Mouse (Mus musculus) limb, embryonic 12.5 days (tissue): ENCODE data around the gene Fpgs. TPM values are rescaled to one million over a fixed set of nuclear protein-coding genes. Genes with fewer than 3 reads are reported as not detected.
A peak's percentile ranks its signal among the peaks of the same experiment; 100 is the strongest.

Experiments
- ATAC-seq: fragments of 200-750 bp; cut with Nextera tagmentation; 2 replicates; pipeline ENCODE4 v1.8.0; 2017; ENCODE audit warnings: low read depth, moderate TSS enrichment; ENCODE audit not compliant: insufficient number of reproducible peaks, insufficient read depth, low FRiP score, low TSS enrichment
- H3K27ac ChIP-seq: fragments of 300-500 bp; sonication (generic); 2 replicates; pipeline ENCODE4 v1.5.1; 2016; ENCODE audit warnings: mild to moderate bottlenecking, moderate library complexity
- H3K27me3 ChIP-seq: fragments of 300-500 bp; sonication (generic); 2 replicates; pipeline ENCODE4 v1.6.1; 2016; ENCODE audit warnings: mild to moderate bottlenecking, moderate library complexity
- H3K36me3 ChIP-seq: fragments of 300-500 bp; sonication (generic); 2 replicates; pipeline ENCODE4 v1.6.1; 2016; ENCODE audit warnings: mild to moderate bottlenecking, moderate library complexity
- H3K4me1 ChIP-seq: fragments of 300-500 bp; sonication (generic); replicated peaks from 2 replicates; pipeline ENCODE4 v1.6.1; 2016
- H3K4me2 ChIP-seq: fragments of 300-500 bp; sonication (generic); 2 replicates; pipeline ENCODE4 v1.6.1; 2016; ENCODE audit warnings: mild to moderate bottlenecking, moderate library complexity
- H3K4me3 ChIP-seq: fragments of 300-500 bp; sonication (generic); replicated peaks from 2 replicates; pipeline ENCODE4 v1.5.1; 2016; ENCODE audit warnings: mild to moderate bottlenecking
- H3K9ac ChIP-seq: fragments of 300-500 bp; sonication (generic); replicated peaks from 2 replicates; pipeline ENCODE4 v1.6.1; 2016; ENCODE audit warnings: mild to moderate bottlenecking, moderate library complexity
- H3K9me3 ChIP-seq: fragments of 300-500 bp; sonication (generic); 2 replicates; pipeline ENCODE4 v1.6.1; 2016; ENCODE audit warnings: mild to moderate bottlenecking, moderate library complexity
- WGBS: fragments of 180-500 bp; shearing (Covaris S2); methylation state at CpG from one replicate; pipeline ENCODE4 v1.1.7; 2016; 5-methylcytosine and 5-hydroxymethylcytosine counted together
- polyA plus RNA-seq: library from polyadenylated mRNA; unstranded; fragments of >200 nt; fragmentation: Nextera tagmentation; extraction: Ambion mirVana; gene quantifications from 2 replicates; pipeline ENCODE4 v1.2.1, GENCODE M21; 2016

The Fpgs gene
- polyA plus RNA-seq, 1 experiment from 2014 or later = 31.0 TPM

- Histone ChIP-seq H3K9ac (no peak overlapping the region), H3K4me1 (peaks cover 29% of the 10 kb centered on the region), H3K27ac (no peak overlapping the region), H3K4me2 (no peak overlapping the region), H3K27me3 (no peaks in the 10 kb centered on the region), H3K4me3 (no peak overlapping the region), H3K36me3 (no peaks in the 10 kb centered on the region), H3K9me3 (no peaks in the 10 kb centered on the region)
- no peak for ATAC-seq
- WGBS = 79% methylated on average over 16 of the region's 16 CpGs
Measured at GRCm38 (mm10) chr2:32724832-32725790, 21.2 kb upstream of the Fpgs start.

GRCm38 (mm10) chr2:32724149-32724548 is 20.2 kb upstream of the Fpgs start:
- H3K27ac ChIP-seq = no peak overlapping the region
- no peak for ATAC-seq
- no peak overlapping the region for H3K9ac ChIP-seq
- no peaks in the 10 kb centered on the region for H3K27me3 ChIP-seq
- 79% methylated on average over 4 of the region's 4 CpGs for WGBS
- H3K4me2 ChIP-seq = no peak overlapping the region
- H3K4me3 ChIP-seq = no peak overlapping the region
- no peaks in the 10 kb centered on the region for H3K9me3 ChIP-seq
- no peaks in the 10 kb centered on the region for H3K36me3 ChIP-seq
- peaks cover 21% of the 10 kb centered on the region for H3K4me1 ChIP-seq

GRCm38 (mm10) chr2:32722581-32722980 is 18.6 kb upstream of the Fpgs start:
- Histone ChIP-seq H3K36me3 (no peaks in the 10 kb centered on the region), H3K27ac (no peak overlapping the region), H3K9ac (no peak overlapping the region), H3K4me2 (no peak overlapping the region), H3K9me3 (no peaks in the 10 kb centered on the region), H3K27me3 (no peaks in the 10 kb centered on the region), H3K4me3 (no peak overlapping the region), H3K4me1 (peaks cover 11% of the 10 kb centered on the region)
- no peak for ATAC-seq
- WGBS = 74% methylated on average over 3 of the region's 3 CpGs

GRCm38 (mm10) chr2:32722046-32722445 is 18.1 kb upstream of the Fpgs start:
- Histone ChIP-seq H3K9ac (no peak overlapping the region), H3K27ac (no peak overlapping the region), H3K36me3 (no peaks in the 10 kb centered on the region), H3K4me3 (no peak overlapping the region), H3K27me3 (no peaks in the 10 kb centered on the region), H3K9me3 (no peaks in the 10 kb centered on the region), H3K4me2 (no peak overlapping the region; the same call in 1 of the 2 replicates), H3K4me1 (peaks cover 10% of the 10 kb centered on the region)
- no peak for ATAC-seq
- 62% methylated on average over 6 of the region's 6 CpGs for WGBS

GRCm38 (mm10) chr2:32720681-32721229 is 16.8 kb upstream of the Fpgs start, which contains the start of gene Sh2d3c:
TSS of gene Sh2d3c (plus strand) at chr2:32721055.
- peak within 1 kb of the TSS; percentile 12; the same call in 1 of the 2 replicates for H3K4me3 ChIP-seq
- 56% methylated on average over 8 of the region's 8 CpGs for WGBS
- no peak for ATAC-seq
- peaks cover 8% of the 10 kb centered on the region for H3K4me1 ChIP-seq
- H3K27me3 ChIP-seq = no peaks in the 10 kb centered on the region
- H3K9ac ChIP-seq = peak within 1 kb of the TSS; percentile 37; the same call in 1 of the 2 replicates
- H3K36me3 ChIP-seq = no peaks in the 10 kb centered on the region
- H3K27ac ChIP-seq = peak within 1 kb of the TSS; percentile 67
- peak within 1 kb of the TSS; percentile 31 for H3K4me2 ChIP-seq
- no peaks in the 10 kb centered on the region for H3K9me3 ChIP-seq

GRCm38 (mm10) chr2:32720053-32720452 is 16.1 kb upstream of the Fpgs start:
- 85% methylated on average over 3 of the region's 3 CpGs for WGBS
- no peaks in the 10 kb centered on the region for H3K27me3 ChIP-seq
- ATAC-seq = no peak

GRCm38 (mm10) chr2:32718761-32719160 is 14.8 kb upstream of the Fpgs start:
- Histone ChIP-seq H3K27ac (peak overlapping the region; percentile 67), H3K4me1 (peaks cover 14% of the 10 kb centered on the region), H3K36me3 (no peaks in the 10 kb centered on the region), H3K9me3 (no peaks in the 10 kb centered on the region), H3K27me3 (no peaks in the 10 kb centered on the region), H3K9ac (no peak overlapping the region), H3K4me2 (no peak overlapping the region), H3K4me3 (no peak overlapping the region)
- peak; percentile 8; the same call in 1 of the 2 replicates for ATAC-seq
- 47% methylated on average over 9 of the region's 9 CpGs for WGBS

More at GRCm38 (mm10) chr2:32720053-32720452, 16.1 kb upstream of the Fpgs start:
- no peak overlapping the region for H3K4me2 ChIP-seq
- H3K36me3 ChIP-seq = no peaks in the 10 kb centered on the region
- no peaks in the 10 kb centered on the region for H3K9me3 ChIP-seq
- no peak overlapping the region for H3K27ac ChIP-seq
- peaks cover 8% of the 10 kb centered on the region for H3K4me1 ChIP-seq
- no peak overlapping the region for H3K9ac ChIP-seq
- H3K4me3 ChIP-seq = no peak overlapping the region

- WGBS = 46% methylated on average over 4 of the region's 4 CpGs
Measured at GRCm38 (mm10) chr2:32714987-32715425, 11.1 kb upstream of the Fpgs start.

GRCm38 (mm10) chr2:32714117-32714986 is 10.4 kb upstream of the Fpgs start:
- Histone ChIP-seq H3K4me1 (peaks cover 16% of the 10 kb centered on the region), H3K9ac (no peak overlapping the region), H3K36me3 (peaks cover 22% of the 10 kb centered on the region), H3K27me3 (no peaks in the 10 kb centered on the region), H3K27ac (peak overlapping the region; percentile 98), H3K4me2 (peak overlapping the region; percentile 87), H3K4me3 (peak overlapping the region; percentile 89; the same call in 1 of the 2 replicates), H3K9me3 (no peaks in the 10 kb centered on the region)
- ATAC-seq = no peak
- 47% methylated on average over 11 of the region's 11 CpGs for WGBS

More at GRCm38 (mm10) chr2:32714987-32715425, 11.1 kb upstream of the Fpgs start:
- Histone ChIP-seq H3K36me3 (peaks cover 15% of the 10 kb centered on the region), H3K4me3 (no peak overlapping the region), H3K9ac (no peak overlapping the region; the same call in 1 of the 2 replicates), H3K27me3 (no peaks in the 10 kb centered on the region), H3K27ac (peak overlapping the region; percentile 62; the same call in 1 of the 2 replicates), H3K9me3 (no peaks in the 10 kb centered on the region), H3K4me1 (peaks cover 16% of the 10 kb centered on the region), H3K4me2 (no peak overlapping the region)
- ATAC-seq = no peak

GRCm38 (mm10) chr2:32712934-32713817 is 9.2 kb upstream of the Fpgs start, which contains the start of gene Cdk9:
TSS of gene Cdk9 (minus strand) at chr2:32713076.
- under 1% methylated on average over 57 of the region's 79 CpGs for whole genome bisulfite sequencing
- ATAC-seq = peak; percentile 83
- peaks cover 34% of the 10 kb centered on the region for H3K36me3 ChIP-seq
- peak within 1 kb of the TSS; percentile 98 for H3K27ac ChIP-seq
- peak within 1 kb of the TSS; percentile 87 for H3K4me2 ChIP-seq
- H3K4me3 ChIP-seq = peak within 1 kb of the TSS; percentile 89
- H3K9ac ChIP-seq = peak within 1 kb of the TSS; percentile 90
- H3K9me3 ChIP-seq = no peaks in the 10 kb centered on the region
- H3K27me3 ChIP-seq = no peaks in the 10 kb centered on the region
- H3K4me1 ChIP-seq = peaks cover 18% of the 10 kb centered on the region
